Mouse (Mus musculus): ENCODE measurements at regions not wholly inside any gene's neighbourhood (a gene's known extent, or its start where the extent isn't known, plus 50 kb on each side); places are given as distances from the start of the nearest gene placed in this dataset.
"Not testable (repeated sequence)": the region's sequence is repeated elsewhere in the genome, so short reads cannot be mapped to it uniquely, and the experiment has no call there.

GRCm38 (mm10) chr13:16487292-16487691 is 475.6 kb downstream of the Inhba start:
- DNase-seq (ENCODE audit: low read depth): no peak

DNA sequence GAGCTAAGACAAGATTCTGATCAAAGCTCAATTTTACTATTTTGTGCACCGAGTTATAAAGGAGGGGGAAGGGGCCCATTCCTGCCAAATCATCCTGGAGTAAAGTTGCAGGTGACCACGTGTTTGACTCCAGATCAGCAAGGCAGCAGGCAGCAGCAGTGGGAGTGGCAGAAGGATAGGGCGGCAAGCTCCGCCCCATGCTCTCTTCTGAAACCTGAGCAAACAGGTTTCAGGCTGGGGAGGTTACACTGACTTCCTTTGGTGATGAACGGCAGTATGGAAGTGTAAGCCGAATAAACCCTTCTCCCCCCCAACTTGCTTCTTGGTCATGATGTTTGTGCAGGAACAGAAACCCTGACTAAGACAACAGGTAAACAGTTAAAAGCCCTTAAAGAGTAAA is 479.0 kb downstream of the Inhba start:
- not testable (repeated sequence) for DNase-seq (ENCODE audit: low read depth)

DNA sequence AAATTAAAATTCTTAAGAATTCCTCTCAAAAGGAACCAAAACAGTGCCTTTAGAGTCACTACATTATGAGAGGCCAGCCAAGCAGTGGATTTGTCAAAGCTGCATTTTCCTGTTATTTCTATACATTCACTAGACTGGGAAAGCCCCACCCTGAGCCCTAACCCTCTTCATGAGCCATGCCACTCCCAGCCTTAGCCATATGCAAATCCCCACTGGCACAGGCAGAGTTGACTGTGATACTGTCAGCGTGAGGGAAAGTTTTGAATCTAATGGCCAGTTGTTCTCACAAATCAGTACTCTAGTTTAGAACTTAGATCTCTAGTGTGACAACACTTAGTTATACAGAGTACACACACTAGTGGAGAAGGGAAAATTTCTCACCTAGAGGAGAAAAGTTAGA is 486.4 kb downstream of the Inhba start:
- no peak for DNase-seq (ENCODE audit: low read depth)

GRCm38 (mm10) chr13:16512876-16513275 is 501.2 kb downstream of the Inhba start:
- no peak for DNase-seq (ENCODE audit: low read depth)

GRCm38 (mm10) chr13:16515195-16515594 is 503.5 kb downstream of the Inhba start:
- DNase-seq (ENCODE audit: low read depth): no peak

GRCm38 (mm10) chr13:16529036-16529435 is 517.4 kb downstream of the Inhba start:
- DNase-seq (ENCODE audit: low read depth): no peak

DNA sequence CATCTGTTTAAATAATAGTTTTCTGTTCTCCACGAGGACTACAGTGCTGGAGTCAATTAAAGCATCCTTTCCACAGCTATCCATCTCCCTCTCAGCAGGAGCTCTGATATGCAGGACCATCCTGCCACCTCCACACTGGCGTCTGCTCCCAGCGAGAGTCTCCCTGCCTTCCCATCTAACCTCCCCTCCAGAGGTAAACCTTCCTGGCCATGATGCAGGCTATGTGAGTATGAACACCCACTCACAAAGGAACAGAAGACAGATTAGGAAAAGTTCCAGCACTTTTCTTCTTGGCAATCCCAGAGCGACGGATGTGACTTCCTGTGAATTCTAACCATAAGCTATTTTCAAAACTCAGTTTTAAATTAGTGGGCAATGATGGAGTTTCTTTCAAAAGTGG is 532.1 kb downstream of the Inhba start:
- DNase-seq (ENCODE audit: low read depth): no peak

DNA sequence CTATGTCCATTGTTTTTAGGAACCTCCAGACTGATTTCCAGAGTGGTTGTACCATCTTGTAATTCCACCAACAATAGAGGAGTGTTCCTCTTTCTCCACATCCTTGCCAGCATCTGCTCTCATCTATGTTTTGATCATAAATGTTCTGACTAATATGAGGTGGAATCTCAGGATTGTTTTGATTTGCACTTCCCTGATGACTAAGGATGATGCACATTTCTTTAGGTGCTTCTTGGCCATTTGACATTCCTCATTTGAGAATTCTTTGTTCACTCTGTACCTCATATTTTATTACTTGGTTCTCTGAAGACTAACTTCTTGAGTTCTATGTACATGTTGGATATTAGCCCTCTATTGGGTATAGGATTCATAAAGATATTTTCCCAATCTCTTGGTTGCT is 538.4 kb downstream of the Inhba start:
- DNase-seq (ENCODE audit: low read depth): no peak

DNA sequence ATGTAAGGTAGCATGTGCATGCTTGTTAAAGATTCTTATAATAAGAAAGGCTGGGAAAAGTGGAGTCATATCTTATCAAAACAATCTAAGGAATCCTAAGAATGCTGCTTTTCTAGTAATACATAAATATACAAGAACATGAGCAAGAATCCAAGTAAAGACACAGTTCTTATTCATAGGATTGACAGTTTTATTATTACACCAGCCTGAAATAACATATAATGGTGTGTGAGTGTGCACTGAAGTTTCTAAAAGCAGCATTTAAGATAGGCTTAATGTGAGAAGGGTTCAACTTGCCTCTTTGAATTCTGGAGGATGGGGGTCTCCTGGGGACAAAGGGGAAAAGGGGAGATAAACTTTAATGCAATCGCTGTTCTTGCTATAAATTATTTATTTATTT is 553.3 kb downstream of the Inhba start:
- no peak for DNase-seq (ENCODE audit: low read depth)

DNA sequence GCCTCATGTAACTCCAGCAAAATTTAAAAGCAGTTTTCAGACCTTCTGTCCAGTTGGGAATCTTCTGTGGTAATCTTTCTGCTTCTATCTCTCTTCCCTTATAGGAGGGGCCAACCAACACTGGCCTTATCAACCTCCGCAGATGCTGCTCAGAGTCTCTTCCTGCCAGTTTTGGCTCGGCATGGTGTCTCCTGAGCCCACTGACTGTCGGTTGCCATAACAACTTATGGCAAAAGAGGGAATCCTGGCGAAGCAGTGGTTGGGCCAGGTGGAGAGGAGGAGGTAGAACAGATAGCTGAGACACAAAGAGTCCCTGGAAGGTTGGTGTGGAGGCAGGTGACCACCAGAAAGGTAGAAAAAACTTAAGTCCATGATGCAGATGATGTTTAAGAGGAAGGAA is 562.4 kb downstream of the Inhba start:
- DNase-seq (ENCODE audit: low read depth): no peak

GRCm38 (mm10) chr13:16586286-16586685 is 574.6 kb downstream of the Inhba start:
- DNase-seq (ENCODE audit: low read depth): no peak

DNA sequence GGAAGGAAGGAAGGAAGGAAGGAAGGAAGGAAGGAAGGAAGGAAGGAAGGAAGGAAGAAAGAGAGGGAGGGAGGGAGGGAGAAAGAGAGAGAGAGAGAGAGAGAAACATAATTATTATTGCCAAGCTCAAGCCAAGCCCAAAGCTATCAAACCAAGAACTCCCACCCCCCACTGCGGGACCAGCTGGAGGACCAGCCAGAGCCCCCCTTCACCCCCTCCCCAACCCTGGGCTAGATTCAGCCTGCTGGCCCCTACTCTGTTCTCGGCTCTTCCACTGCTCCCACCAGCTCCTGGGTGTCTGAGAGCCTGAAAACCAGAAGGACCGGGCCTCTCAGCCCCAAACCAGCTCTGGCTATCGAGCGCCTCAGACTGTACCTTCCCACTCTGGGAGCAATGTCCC is 608.1 kb downstream of the Inhba start:
- no peak for DNase-seq (ENCODE audit: low read depth)

GRCm38 (mm10) chr13:16626584-16626983 is 614.9 kb downstream of the Inhba start:
- no peak for DNase-seq (ENCODE audit: low read depth)

DNA sequence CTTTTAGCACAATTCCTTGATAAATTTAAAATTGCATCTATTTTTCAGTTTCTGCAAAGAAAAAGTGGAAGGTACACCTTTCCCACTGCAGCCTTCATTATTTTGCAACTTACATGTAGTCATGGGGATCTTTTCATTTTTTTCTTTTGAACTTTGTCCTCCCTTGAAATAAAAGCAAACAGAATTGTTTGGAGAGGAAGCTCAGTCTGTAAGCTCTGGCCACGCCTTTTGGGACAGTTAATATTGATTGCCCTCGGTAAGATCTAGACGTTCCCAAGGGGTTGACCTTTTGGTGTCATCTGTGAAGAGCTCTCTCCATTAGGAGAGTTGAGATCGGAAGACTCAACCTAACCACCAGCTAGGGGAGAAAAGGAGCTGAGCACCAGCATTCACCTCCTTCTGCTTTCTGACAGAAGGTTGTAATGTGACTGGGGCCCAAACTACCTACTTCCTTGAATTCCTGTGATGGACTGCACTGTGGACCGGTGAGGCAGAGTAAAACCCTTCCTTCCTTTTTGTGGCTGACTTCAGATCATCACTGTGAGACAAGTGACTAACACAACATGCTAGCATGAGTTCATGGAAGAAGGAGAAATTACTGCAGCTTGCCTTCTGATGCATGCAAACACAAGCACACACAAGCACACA is 621.9 kb downstream of the Inhba start:
- DNase-seq (ENCODE audit: low read depth): no peak

DNA sequence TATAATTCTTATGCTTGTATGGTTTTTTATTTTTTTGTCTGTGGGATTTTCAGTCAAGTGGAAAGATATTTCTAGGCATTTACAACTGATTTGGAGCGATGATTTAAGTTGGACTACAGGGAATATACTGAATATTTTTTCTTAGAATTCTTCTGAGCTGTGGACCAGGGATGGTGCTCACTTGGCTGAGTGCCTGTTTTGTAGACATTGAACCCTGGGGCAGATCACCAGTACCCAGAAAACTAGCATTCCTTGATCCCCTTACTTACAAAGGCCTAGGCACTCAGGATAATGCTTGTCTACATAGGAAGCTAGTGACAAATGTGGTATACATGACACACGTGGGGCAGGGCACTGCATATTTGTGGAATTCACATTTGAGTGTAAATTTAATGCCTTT is 624.6 kb downstream of the Inhba start:
- DNase-seq (ENCODE audit: low read depth): no peak

DNA sequence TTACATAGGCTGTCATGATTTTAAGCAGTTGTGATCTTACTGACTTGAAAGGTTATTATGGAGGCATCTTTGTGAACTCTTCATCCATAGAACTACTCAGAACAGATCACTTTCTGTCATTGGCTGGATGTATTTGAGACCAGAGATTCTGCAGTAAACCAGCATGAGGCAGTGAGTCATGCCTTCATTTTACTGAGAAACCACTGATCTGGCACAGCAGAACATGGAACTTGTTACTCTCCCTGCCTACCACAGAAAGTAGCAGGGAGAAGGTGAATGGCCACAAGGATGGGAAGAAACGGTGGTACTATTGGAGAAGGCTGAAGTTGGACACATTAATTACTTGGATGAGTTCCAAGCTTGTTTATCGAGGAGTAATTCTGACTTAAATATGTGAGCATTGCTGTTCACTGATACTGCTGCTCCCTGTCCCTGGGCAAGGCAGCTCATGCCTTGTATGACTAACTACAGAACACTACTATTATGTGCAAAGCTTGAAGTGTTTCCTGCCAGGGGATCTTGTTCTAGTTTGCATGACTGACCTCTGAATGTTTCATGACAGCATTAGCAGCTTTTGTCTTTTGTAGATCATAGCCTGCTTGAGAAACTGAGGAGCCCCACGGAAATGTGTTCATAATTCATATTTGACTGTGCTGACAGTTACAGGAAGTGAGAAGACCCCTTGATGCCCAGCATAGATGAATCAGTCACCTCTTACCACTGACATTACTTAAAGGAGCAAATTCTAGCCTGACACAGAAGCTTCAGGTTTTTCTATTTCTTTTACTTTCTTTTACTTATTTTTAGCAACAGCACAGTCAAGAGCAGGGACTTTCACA is 630.2 kb downstream of the Inhba start:
- no peak for DNase-seq (ENCODE audit: low read depth)

- no peak for DNase-seq (ENCODE audit: low read depth)
Measured at GRCm38 (mm10) chr13:16642450-16642994, 630.9 kb downstream of the Inhba start.

- DNase-seq (ENCODE audit: low read depth): no peak
Measured at GRCm38 (mm10) chr13:16645311-16645710, 633.7 kb downstream of the Inhba start.

DNA sequence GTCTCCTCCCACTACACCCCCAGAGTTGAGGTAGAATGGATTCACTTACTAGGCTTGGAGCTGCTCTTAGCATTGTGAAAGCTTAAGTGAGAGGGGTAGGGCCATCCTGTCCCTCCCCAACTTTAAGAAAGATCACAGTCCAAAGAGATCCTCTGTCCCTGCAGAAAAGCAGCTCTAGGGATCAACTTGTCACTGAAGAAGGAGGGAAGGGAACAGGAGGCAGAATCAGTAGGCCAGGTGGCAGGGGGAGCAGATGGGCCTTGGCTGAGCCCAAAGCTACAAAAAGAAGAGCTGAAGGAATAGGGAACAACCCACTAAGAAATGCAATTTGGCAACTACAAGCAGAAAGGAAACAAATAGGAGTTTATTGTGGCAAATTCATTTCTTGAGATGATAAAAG is 634.4 kb downstream of the Inhba start:
- no peak for DNase-seq (ENCODE audit: low read depth)

- no peak for DNase-seq (ENCODE audit: low read depth)
Measured at GRCm38 (mm10) chr13:16646649-16647048, 635.0 kb downstream of the Inhba start.

DNA sequence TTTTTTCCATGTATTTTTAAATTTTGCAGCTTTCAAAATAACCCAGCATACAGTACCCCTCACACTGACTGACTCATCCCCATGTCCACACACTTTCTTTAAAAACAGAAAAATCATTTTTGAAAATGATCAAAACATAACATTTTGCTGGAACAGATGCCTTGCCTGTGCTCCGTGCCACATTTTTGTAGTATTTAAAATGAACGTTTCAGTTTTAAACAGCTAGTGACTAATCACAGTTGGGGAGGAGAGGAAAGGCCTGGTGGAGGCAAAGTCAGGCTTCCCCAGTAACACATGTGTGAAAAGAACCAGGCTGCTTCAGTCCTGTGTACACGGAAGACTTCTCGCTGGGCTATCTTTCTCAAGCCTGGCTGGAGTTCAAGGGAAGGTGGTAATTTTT is 644.5 kb downstream of the Inhba start:
- no peak for DNase-seq (ENCODE audit: low read depth)

GRCm38 (mm10) chr13:16659894-16660293 is 648.2 kb downstream of the Inhba start:
- DNase-seq (ENCODE audit: low read depth): no peak

DNA sequence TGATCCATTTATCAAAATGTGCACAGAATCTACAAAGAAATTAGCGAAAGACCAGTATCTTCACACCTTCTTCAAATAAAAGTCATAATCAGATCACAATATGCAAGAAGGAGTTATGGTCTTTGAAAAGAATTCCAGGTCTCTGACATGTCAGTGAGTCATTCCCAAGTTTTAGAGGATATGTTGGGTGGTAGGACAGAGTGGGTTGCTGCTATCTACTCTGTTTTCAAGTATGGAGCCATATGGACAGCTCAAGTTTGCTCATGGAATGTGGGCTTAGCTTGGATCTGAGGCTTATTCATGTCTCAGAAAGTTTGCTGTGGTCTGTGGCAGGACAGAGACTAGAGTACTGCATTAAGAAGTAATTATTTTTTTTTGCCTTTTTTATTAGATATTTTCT is 657.0 kb downstream of the Inhba start:
- no peak for DNase-seq (ENCODE audit: low read depth)
